26 mouse cellular contexts compared by ENCODE assay signal in the genomic region with DNA sequence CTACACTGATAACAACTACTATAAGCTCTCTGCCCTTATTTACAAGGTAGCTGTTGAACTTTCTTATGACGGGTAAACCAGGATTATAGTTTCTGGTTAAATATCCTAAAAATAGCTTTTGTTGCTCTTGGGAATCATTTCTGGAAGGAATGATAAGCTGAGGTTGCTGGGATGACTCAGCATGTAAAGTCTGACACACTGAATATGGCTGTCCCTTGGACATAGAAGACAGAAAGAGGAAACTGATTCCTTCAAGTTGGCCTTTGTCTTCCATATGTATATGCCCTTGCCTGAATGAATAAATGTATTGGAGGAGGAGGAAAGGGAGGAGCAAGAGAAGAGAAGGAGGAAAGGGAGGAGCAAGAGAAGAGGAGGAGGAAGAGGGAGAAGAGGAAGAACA.
DNase-seq lines count a peak whose midpoint lies in the region; ATAC-seq and TF ChIP-seq lines count a peak whose summit lies in the region.
"Had no signal": no experiment of that assay in that cellular context is flagged by ENCODE, and none has a peak within 500 bp of the region (broad histone marks: within the 10 kb centered on the region; RNA-seq: fewer than 3 reads in every experiment).

No protein-coding gene starts in this region.

- no peaks in the 10 kb centered on the region for H3K36me3 ChIP-seq in stomach, postnatal 0 days (ENCODE audit: control insufficient read depth, insufficient read depth, low read length)
- no peaks in the 10 kb centered on the region for H3K36me3 ChIP-seq in forebrain, embryonic 14.5 days (ENCODE audit: control insufficient read depth, insufficient read depth, low read length)
- H3K36me3 ChIP-seq: embryonic facial prominence, embryonic 13.5 days; heart, embryonic 12.5 days; hindbrain, embryonic 10.5 days; hindbrain, embryonic 15.5 days had no signal

- WGBS in stomach, postnatal 0 days, result 40% methylated on average over 1 of the region's 1 CpGs
- 93% methylated on average over 1 of the region's 1 CpGs for WGBS in forebrain, embryonic 14.5 days

- H3K4me3 ChIP-seq in stomach, postnatal 0 days (ENCODE audit: low read depth, low read length), result no peak overlapping the region
- no peak overlapping the region for H3K4me3 ChIP-seq in forebrain, embryonic 14.5 days (ENCODE audit: low read depth, low read length)
- H3K4me3 ChIP-seq: embryonic facial prominence, embryonic 13.5 days; forebrain, embryonic 13.5 days; heart, adult 2 months; heart, embryonic 12.5 days; hindbrain, embryonic 10.5 days; hindbrain, embryonic 15.5 days had no signal

- H3K9ac ChIP-seq in stomach, postnatal 0 days (ENCODE audit: low read length), result no peak overlapping the region
- H3K9ac ChIP-seq in forebrain, embryonic 14.5 days (ENCODE audit: low read length), result no peak overlapping the region
- H3K9ac ChIP-seq: embryonic facial prominence, embryonic 13.5 days; forebrain, embryonic 13.5 days; heart, embryonic 12.5 days; hindbrain, embryonic 15.5 days had no signal

- H3K9me3 ChIP-seq in stomach, postnatal 0 days (ENCODE audit: control insufficient read depth, low read length), result no peaks in the 10 kb centered on the region
- no peaks in the 10 kb centered on the region for H3K9me3 ChIP-seq in forebrain, embryonic 14.5 days (replicated peaks; ENCODE audit: control insufficient read depth, low read length)
- H3K9me3 ChIP-seq: embryonic facial prominence, embryonic 13.5 days; forebrain, embryonic 13.5 days; heart, embryonic 12.5 days; hindbrain, embryonic 10.5 days; hindbrain, embryonic 15.5 days had no signal

- no peaks in the 10 kb centered on the region; the same call in 1 of the 2 replicates for H3K4me1 ChIP-seq in stomach, postnatal 0 days (replicated peaks; ENCODE audit: control insufficient read depth, insufficient read depth)
- no peaks in the 10 kb centered on the region; the same call in 1 of the 2 replicates for H3K4me1 ChIP-seq in forebrain, embryonic 14.5 days (ENCODE audit: control insufficient read depth, insufficient read depth, low read length)
- H3K4me1 ChIP-seq: embryonic facial prominence, embryonic 13.5 days; hindbrain, embryonic 10.5 days had no signal

- H3K27ac ChIP-seq in stomach, postnatal 0 days (replicated peaks), result no peak overlapping the region
- H3K27ac ChIP-seq in forebrain, embryonic 14.5 days (ENCODE audit: low read depth, low read length), result no peak overlapping the region
- H3K27ac ChIP-seq: embryonic facial prominence, embryonic 13.5 days; forebrain, embryonic 13.5 days; heart, adult 2 months; hindbrain, embryonic 10.5 days; hindbrain, embryonic 15.5 days had no signal

- TF ChIP-seq CTCF in stomach, postnatal 0 days (IDR thresholded peaks at IDR 0.05; ENCODE audit: low read depth), result no peak

- no peaks in the 10 kb centered on the region for H3K27me3 ChIP-seq in stomach, postnatal 0 days (ENCODE audit: control insufficient read depth, insufficient read depth, low read length)
- no peaks in the 10 kb centered on the region for H3K27me3 ChIP-seq in forebrain, embryonic 14.5 days (replicated peaks; ENCODE audit: control insufficient read depth, insufficient read depth, low read length)
- H3K27me3 ChIP-seq: embryonic facial prominence, embryonic 13.5 days; forebrain, embryonic 13.5 days; heart, embryonic 12.5 days; hindbrain, embryonic 15.5 days; Patski had no signal

- H3K4me2 ChIP-seq in stomach, postnatal 0 days (replicated peaks; ENCODE audit: low read depth), result no peak overlapping the region
- no peak overlapping the region for H3K4me2 ChIP-seq in forebrain, embryonic 14.5 days (ENCODE audit: low read length)
- H3K4me2 ChIP-seq: embryonic facial prominence, embryonic 13.5 days; forebrain, embryonic 13.5 days; heart, embryonic 12.5 days; hindbrain, embryonic 15.5 days had no signal

- ATAC-seq in granulocyte monocyte progenitor cell, adult 5-6 weeks (replicated peaks; ENCODE audit: poor library complexity, severe bottlenecking), result peak; percentile 30; the same call in 1 of the 2 replicates
- ATAC-seq in stomach, postnatal 0 days (ENCODE audit: low FRiP score, low TSS enrichment), result no peak
- ATAC-seq in forebrain, embryonic 14.5 days, result no peak
- ATAC-seq: activated CD4-positive, CD25-positive, alpha-beta regulatory T cell, adult 4 months; CD4-positive, CD25-positive, alpha-beta regulatory T cell, adult 4 months; forebrain, embryonic 13.5 days; inflammation-experienced regulatory T-cells, adult 6 months; intestine, postnatal 0 days; Patski had no signal

- TF ChIP-seq EP300 in stomach, postnatal 0 days (optimal IDR thresholded peaks at IDR 0.05), result no peak

- DNase-seq in gastrocnemius, adult 18-20 months (ENCODE audit: low spot score), result peak; percentile 7
- no peak for DNase-seq in gastrocnemius, postnatal 4 days (ENCODE audit: low spot score in 2 of 2)
- DNase-seq in 3T3-L1 (ENCODE audit: low read depth, low spot score) (peak; percentile 73), adipocyte (ENCODE audit: low spot score) (peak; percentile 32)
- DNase-seq in thymus, postnatal 25 days, result no peak
- no peak for DNase-seq in stomach, postnatal 0 days (ENCODE audit: low spot score)
- no peak for DNase-seq in forebrain, embryonic 14.5 days (ENCODE audit: low spot score)
- DNase-seq: adrenal gland, adult 8-10 months; B cell, adult 2 months; cerebellum, adult 11-12 months; cerebellum, adult 9-10 months; cerebellum, postnatal 25 days; gastrocnemius, postnatal 25 days; heart, adult 2 months; kidney, adult 8-10 months had no signal

Comparison
In these comparisons a context has a peak if more than half of its experiments do, and no peak if none do; other contexts are left out.
1. DNase-seq: peak in gastrocnemius, adult 18-20 months (single experiment), 3T3-L1 (single experiment) and adipocyte (single experiment); none in gastrocnemius, postnatal 4 days (0 of 2), thymus, postnatal 25 days (single experiment), stomach, postnatal 0 days (single experiment) and forebrain, embryonic 14.5 days (single experiment).